Mouse (Mus musculus): ENCODE results near the gene Vash2.

DNA sequence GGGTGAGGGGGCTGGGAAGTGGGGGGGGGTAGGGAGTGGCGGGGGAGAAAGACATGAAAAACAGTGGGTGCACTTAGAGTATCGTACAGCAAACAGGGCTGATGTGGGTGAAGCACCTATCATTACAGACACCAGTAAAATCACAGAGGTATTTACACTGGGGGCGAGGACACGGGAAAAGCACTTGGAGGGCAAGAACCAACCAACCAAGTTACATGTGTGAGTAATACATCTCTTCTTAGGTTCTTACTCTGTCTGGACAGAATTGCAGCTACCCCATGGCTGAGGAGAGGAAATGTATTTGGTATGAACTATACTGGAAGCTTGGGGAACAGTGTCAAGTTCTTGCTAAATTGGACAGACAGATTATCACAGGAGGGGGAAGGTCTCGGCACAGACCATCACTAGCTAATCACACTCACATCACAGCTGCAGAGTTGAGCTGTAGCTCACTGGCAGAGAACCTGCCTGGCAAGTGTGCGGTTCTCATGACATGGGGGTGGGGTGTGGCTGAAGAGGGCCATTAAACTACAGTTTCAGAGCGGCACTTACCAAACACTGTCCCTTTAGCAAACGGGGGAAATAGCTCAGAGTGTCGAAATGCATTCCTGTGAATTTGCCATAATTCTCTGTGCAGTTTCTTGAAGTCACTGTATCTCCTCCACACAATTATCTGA is 80.1 kb downstream of the Vash2 start:
- no peak for TF ChIP-seq POLR2A (IDR thresholded peaks at IDR 0.05; ENCODE audit: extremely low read depth, insufficient read depth, low read length)
- no peak for TF ChIP-seq CTCF (IDR thresholded peaks at IDR 0.05; ENCODE audit: extremely low read depth, insufficient read depth, low read length)
